Mouse (Mus musculus) ES-Bruce4 (cell line): ENCODE results near the gene Coasy. TPM values are rescaled to one million over a fixed set of nuclear protein-coding genes. Genes with fewer than 3 reads are reported as not detected.

Experiments used
- H3K27ac ChIP-seq: 2 replicates; pipeline ENCODE4 v1.5.1; 2012; ENCODE audit warnings: low read length, inconsistent platforms; ENCODE audit not compliant: insufficient read depth
- H3K27me3 ChIP-seq: 2 replicates; pipeline ENCODE4 v1.6.1; 2012; ENCODE audit warnings: mild to moderate bottlenecking, low read length, inconsistent platforms; ENCODE audit not compliant: control insufficient read depth, poor library complexity, insufficient read depth, severe bottlenecking
- H3K36me3 ChIP-seq: 2 replicates; pipeline ENCODE4 v1.6.1; 2012; ENCODE audit warnings: inconsistent platforms, mild to moderate bottlenecking, low read length, moderate library complexity; ENCODE audit not compliant: control insufficient read depth, poor library complexity, insufficient read depth, severe bottlenecking
- H3K4me1 ChIP-seq: one replicate; pipeline ENCODE4 v1.8.1; 2011; ENCODE audit warnings: low read length; ENCODE audit not compliant: control insufficient read depth, insufficient read depth
- H3K4me3 ChIP-seq: 2 replicates; pipeline ENCODE4 v1.5.1; 2011; ENCODE audit warnings: low read depth, mild to moderate bottlenecking, low read length
- H3K9ac ChIP-seq: 2 replicates; pipeline ENCODE4 v1.6.1; 2012; ENCODE audit warnings: low read depth, mild to moderate bottlenecking, inconsistent platforms; ENCODE audit not compliant: poor library complexity, severe bottlenecking
- H3K9me3 ChIP-seq: replicated peaks from 2 replicates; pipeline ENCODE4 v1.6.1; 2012; ENCODE audit warnings: mild to moderate bottlenecking, low read length, inconsistent platforms; ENCODE audit not compliant: control insufficient read depth, poor library complexity, insufficient read depth, severe bottlenecking
- CTCF ChIP-seq: IDR thresholded peaks from one replicate; pipeline ENCODE4 v1.8.1; 2011; ENCODE audit warnings: low read depth, low read length
- EP300 ChIP-seq: IDR thresholded peaks from 2 replicates; pipeline ENCODE4 v1.6.1; 2011; ENCODE audit warnings: low read depth, low read length; ENCODE audit not compliant: insufficient read depth
- POLR2A ChIP-seq: IDR thresholded peaks from one replicate; pipeline ENCODE4 v1.8.1; 2011; ENCODE audit warnings: low read length; ENCODE audit not compliant: insufficient read depth
- polyA plus RNA-seq: library from polyadenylated mRNA; stranded (reverse); fragments of >200 nt; gene quantifications from 2 replicates; pipeline ENCODE4 v1.2.4, GENCODE M21; 2011; ENCODE audit warnings: low read depth; ENCODE audit not compliant: missing spikeins, insufficient read depth, insufficient read length

The Coasy gene
- polyA plus RNA-seq, 1 experiment = 21.7 TPM

- Histone ChIP-seq H3K9me3 (no peaks in the 10 kb centered on the region), H3K27me3 (no peaks in the 10 kb centered on the region), H3K9ac (no peak overlapping the region), H3K36me3 (peaks cover 8% of the 10 kb centered on the region), H3K27ac (no peak overlapping the region), H3K4me3 (no peak overlapping the region), H3K4me1 (no peaks in the 10 kb centered on the region)
- TF ChIP-seq EP300 = no peak
- peak; percentile 28 for TF ChIP-seq CTCF
Observed at GRCm38 (mm10) chr11:101127075-101127474, 44.7 kb downstream of the Coasy start.

- H3K4me3 ChIP-seq = no peak overlapping the region
- no peak overlapping the region for H3K27ac ChIP-seq
- peaks cover 6% of the 10 kb centered on the region for H3K36me3 ChIP-seq
- TF ChIP-seq EP300 (no peak), POLR2A (no peak)
- H3K4me1 ChIP-seq = no peaks in the 10 kb centered on the region
- no peaks in the 10 kb centered on the region for H3K9me3 ChIP-seq
- H3K9ac ChIP-seq = no peak overlapping the region
- H3K27me3 ChIP-seq = no peaks in the 10 kb centered on the region
Observed at GRCm38 (mm10) chr11:101128996-101129577, 46.7 kb downstream of the Coasy start.

- H3K9me3 ChIP-seq = no peaks in the 10 kb centered on the region
- no peaks in the 10 kb centered on the region for H3K27me3 ChIP-seq
- peaks cover 6% of the 10 kb centered on the region for H3K36me3 ChIP-seq
Observed at GRCm38 (mm10) chr11:101130056-101130756, 47.8 kb downstream of the Coasy start.

GRCm38 (mm10) chr11:101131187-101131586, 48.8 kb downstream of the Coasy start:
- TF ChIP-seq EP300 (no peak), POLR2A (no peak), CTCF (no peak)
- H3K27me3 ChIP-seq = no peaks in the 10 kb centered on the region
- H3K4me3 ChIP-seq = no peak overlapping the region

More at GRCm38 (mm10) chr11:101130056-101130756, 47.8 kb downstream of the Coasy start:
- Histone ChIP-seq H3K9ac (no peak overlapping the region), H3K4me1 (no peaks in the 10 kb centered on the region), H3K4me3 (no peak overlapping the region), H3K27ac (no peak overlapping the region)
- TF ChIP-seq CTCF (no peak), EP300 (no peak), POLR2A (no peak)

GRCm38 (mm10) chr11:101131701-101132100, 49.3 kb downstream of the Coasy start:
- Histone ChIP-seq H3K9ac (no peak overlapping the region), H3K4me1 (no peaks in the 10 kb centered on the region), H3K4me3 (no peak overlapping the region), H3K27ac (no peak overlapping the region), H3K9me3 (no peaks in the 10 kb centered on the region), H3K36me3 (no peaks in the 10 kb centered on the region), H3K27me3 (no peaks in the 10 kb centered on the region)
- TF ChIP-seq POLR2A (no peak), EP300 (no peak), CTCF (peak; percentile 65)

More at GRCm38 (mm10) chr11:101131187-101131586, 48.8 kb downstream of the Coasy start:
- Histone ChIP-seq H3K9ac (no peak overlapping the region), H3K27ac (no peak overlapping the region), H3K9me3 (no peaks in the 10 kb centered on the region), H3K4me1 (no peaks in the 10 kb centered on the region), H3K36me3 (peaks cover 2% of the 10 kb centered on the region)

- H3K27ac ChIP-seq = no peak overlapping the region
- no peaks in the 10 kb centered on the region for H3K9me3 ChIP-seq
- H3K4me1 ChIP-seq = no peaks in the 10 kb centered on the region
- no peaks in the 10 kb centered on the region for H3K27me3 ChIP-seq
- no peak overlapping the region for H3K4me3 ChIP-seq
- H3K36me3 ChIP-seq = no peaks in the 10 kb centered on the region
- no peak overlapping the region for H3K9ac ChIP-seq
- TF ChIP-seq CTCF (no peak), EP300 (no peak), POLR2A (no peak)
Observed at GRCm38 (mm10) chr11:101133037-101133436, 50.7 kb downstream of the Coasy start.
